Mouse (Mus musculus): ENCODE data around the gene Cd300ld3.
"Not testable (repeated sequence)": the region's sequence is repeated elsewhere in the genome, so short reads cannot be mapped to it uniquely, and the experiment has no call there.

DNA sequence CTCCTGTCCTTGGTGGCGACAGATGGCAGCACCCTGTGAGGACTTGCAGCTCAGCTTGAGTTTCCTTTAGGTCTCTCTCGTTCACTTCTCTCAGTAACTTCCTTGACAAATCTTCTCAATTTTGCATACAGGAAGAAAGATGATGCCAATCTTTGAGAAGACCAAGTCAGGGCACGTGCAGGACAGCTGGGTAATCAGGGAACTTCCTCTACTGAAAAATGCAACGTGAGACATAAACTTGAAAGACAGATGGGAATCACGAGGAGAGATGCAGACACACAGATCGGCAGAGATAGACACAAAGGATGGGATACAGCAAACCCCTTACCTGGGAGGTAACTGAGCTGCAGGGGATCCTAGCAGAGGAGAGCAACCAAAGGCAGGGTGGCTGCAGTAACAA is 10.5 kb downstream of the Cd300ld3 start, which contains the start of gene Cd300ld5:
- TF ChIP-seq HCFC1 (IDR thresholded peaks at IDR 0.05; ENCODE audit: borderline replicate concordance, insufficient read depth, low read length); CHD2 (IDR thresholded peaks at IDR 0.05; ENCODE audit: low read depth, low read length): not testable (repeated sequence)

Data from ES-E14 (cell line).